Mouse (Mus musculus) heart, embryonic 11.5 days (tissue): ENCODE data around the gene Glis2. TPM values are rescaled to one million over a fixed set of nuclear protein-coding genes. Genes with fewer than 3 reads are reported as not detected.
A peak's percentile ranks its signal among the peaks of the same experiment; 100 is the strongest.

Experiments used
- ATAC-seq: fragments of 200-750 bp; cut with Nextera tagmentation; replicated peaks from 2 replicates; pipeline ENCODE4 v1.8.0; 2017; ENCODE audit warnings: moderate library complexity; ENCODE audit not compliant: insufficient number of reproducible peaks, low FRiP score, low TSS enrichment
- H3K27ac ChIP-seq: fragments of 300-500 bp; sonication (generic); 2 replicates; pipeline ENCODE4 v1.5.1; 2014; ENCODE audit warnings: mild to moderate bottlenecking, low read depth, low read length
- H3K27me3 ChIP-seq: fragments of 300-500 bp; sonication (generic); 2 replicates; pipeline ENCODE4 v1.6.1; 2014; ENCODE audit warnings: mild to moderate bottlenecking, low read length, mixed read lengths; ENCODE audit not compliant: control insufficient read depth, insufficient read depth
- H3K36me3 ChIP-seq: fragments of 300-500 bp; sonication (generic); 2 replicates; pipeline ENCODE4 v1.6.1; 2014; ENCODE audit warnings: mild to moderate bottlenecking, low read length, moderate library complexity, mixed read lengths; ENCODE audit not compliant: control insufficient read depth, insufficient read depth
- H3K4me1 ChIP-seq: fragments of 300-500 bp; sonication (generic); 2 replicates; pipeline ENCODE4 v1.6.1; 2014; ENCODE audit warnings: low read length; ENCODE audit not compliant: control insufficient read depth, insufficient read depth
- H3K4me2 ChIP-seq: fragments of 300-500 bp; sonication (generic); 2 replicates; pipeline ENCODE4 v1.6.1; 2014; ENCODE audit warnings: mild to moderate bottlenecking, moderate library complexity
- H3K4me3 ChIP-seq: fragments of 300-500 bp; sonication (generic); 2 replicates; pipeline ENCODE4 v1.5.1; 2014; ENCODE audit warnings: low read depth, low read length
- H3K9ac ChIP-seq: fragments of 300-500 bp; sonication (generic); 2 replicates; pipeline ENCODE4 v1.6.1; 2014; ENCODE audit warnings: mild to moderate bottlenecking, low read depth, low read length, moderate library complexity
- H3K9me3 ChIP-seq: fragments of 300-500 bp; sonication (generic); replicated peaks from 2 replicates; pipeline ENCODE4 v1.6.1; 2016; ENCODE audit warnings: low read length; ENCODE audit not compliant: control insufficient read depth
- WGBS: fragments of 180-500 bp; shearing (Covaris S2); extraction: QIAGEN DNeasy Blood & Tissue Kit; methylation state at CpG from one replicate; pipeline ENCODE4 v1.1.7; 2014; ENCODE audit not compliant: insufficient replicate concordance; 5-methylcytosine and 5-hydroxymethylcytosine counted together
- polyA plus RNA-seq: library from polyadenylated mRNA; unstranded; fragments of >200 nt; fragmentation: Nextera tagmentation; extraction: Ambion mirVana; gene quantifications from 2 replicates; pipeline ENCODE4 v1.2.1, GENCODE M21; 2014

The Glis2 gene
- polyA plus RNA-seq, 1 experiment from 2014 or later: 23.3 TPM

DNA sequence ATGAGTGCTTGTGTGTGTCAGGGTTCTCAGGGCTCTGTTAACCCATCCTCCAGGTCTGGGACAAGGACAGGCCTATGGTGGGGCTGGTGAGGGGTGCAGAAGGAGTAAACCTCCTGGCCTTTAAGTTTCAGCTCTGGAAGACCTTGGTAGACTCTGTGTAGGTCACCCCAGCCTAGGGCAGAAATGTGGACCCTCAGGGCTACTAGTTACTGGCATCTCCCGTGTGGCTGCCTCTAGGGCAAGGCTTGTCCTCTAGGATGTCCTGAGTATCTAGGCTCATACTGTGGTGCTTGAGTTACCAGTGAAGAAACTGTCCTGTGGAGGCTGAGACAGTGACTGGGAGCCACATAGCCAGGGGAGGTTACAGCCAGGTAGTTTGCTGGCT lies 8.9 kb downstream of the Glis2 start:
- ATAC-seq: no peak
- WGBS: 70% methylated on average over 1 of the region's 1 CpGs
- Histone ChIP-seq H3K9me3 (no peaks in the 10 kb centered on the region), H3K27ac (peak overlapping the region; percentile 63), H3K9ac (peak overlapping the region; percentile 70), H3K36me3 (no peaks in the 10 kb centered on the region), H3K4me1 (peaks cover 95% of the 10 kb centered on the region), H3K4me3 (no peak overlapping the region), H3K4me2 (peak overlapping the region; percentile 44), H3K27me3 (no peaks in the 10 kb centered on the region)

DNA sequence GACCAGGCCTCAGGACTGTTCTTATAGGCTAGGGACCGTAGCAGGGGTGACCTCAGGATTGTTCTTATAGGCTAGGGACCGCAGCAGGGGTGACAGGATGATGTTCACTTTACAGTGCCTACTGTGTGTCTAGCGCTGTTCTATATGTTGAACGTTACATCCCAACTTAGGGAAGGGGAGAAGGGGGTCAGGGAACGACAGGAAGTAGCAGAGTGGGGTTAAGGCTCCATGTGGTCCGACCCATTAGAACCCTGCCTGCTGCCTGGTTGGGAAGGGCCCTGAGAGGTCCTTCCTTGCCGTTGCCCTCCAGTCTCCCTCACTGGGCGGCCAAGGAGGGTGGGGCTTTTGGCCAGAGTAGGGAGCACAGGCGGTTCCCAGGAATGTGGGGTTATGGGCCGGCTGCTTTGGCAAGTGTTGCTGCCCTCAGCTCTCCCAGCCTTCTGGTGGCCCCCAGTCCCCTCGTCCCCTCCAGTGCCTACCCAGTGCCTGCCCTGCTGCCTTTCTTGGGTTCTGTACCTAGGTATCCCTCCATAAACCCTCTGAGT lies 9.9 kb downstream of the Glis2 start:
- no peak for ATAC-seq
- Histone ChIP-seq H3K27ac (peak overlapping the region; percentile 63; the same call in 1 of the 2 replicates), H3K4me1 (peaks cover 86% of the 10 kb centered on the region), H3K4me3 (no peak overlapping the region), H3K4me2 (no peak overlapping the region), H3K9me3 (no peaks in the 10 kb centered on the region), H3K36me3 (peaks cover 3% of the 10 kb centered on the region; the same call in 1 of the 2 replicates), H3K27me3 (no peaks in the 10 kb centered on the region), H3K9ac (0 out of 2 replicates have a peak overlapping the region, but pooled peaks have one; percentile 34)
- 65% methylated on average over 11 of the region's 11 CpGs for WGBS

DNA sequence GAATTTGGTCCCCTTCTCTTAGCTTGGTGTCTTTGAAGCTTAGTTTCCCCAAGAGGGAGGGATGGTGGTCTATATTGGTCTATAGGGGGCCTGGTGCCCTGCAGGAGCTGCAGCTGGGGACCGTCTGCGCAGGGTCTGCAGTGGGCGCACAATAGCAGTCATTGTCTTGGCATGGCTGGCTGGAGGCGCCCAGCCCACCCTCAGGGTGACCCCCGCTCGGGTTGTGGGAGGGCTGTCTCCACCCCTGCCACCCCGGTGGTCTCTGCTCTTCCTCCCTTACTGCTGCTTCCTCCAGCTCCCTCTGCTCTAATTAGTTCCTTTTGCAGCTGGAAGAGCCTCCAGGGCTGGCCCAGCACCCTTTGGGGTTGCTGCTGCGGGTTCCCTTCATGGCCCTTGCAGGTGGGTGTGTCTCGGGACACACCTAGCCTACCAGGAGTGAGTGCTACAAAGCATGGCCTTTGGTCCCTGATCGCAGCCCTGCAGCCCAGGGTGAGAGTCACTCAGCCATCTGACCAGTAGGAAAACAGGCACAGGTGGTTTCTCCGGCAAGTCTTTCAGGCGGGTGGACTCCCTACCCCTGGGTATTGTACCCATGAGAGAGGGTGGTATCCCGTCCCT lies 11.1 kb downstream of the Glis2 start:
- no peaks in the 10 kb centered on the region for H3K27me3 ChIP-seq
- peak overlapping the region; percentile 12; the same call in 1 of the 2 replicates for H3K27ac ChIP-seq
- no peaks in the 10 kb centered on the region for H3K9me3 ChIP-seq
- H3K36me3 ChIP-seq: peaks cover 7% of the 10 kb centered on the region; the same call in 1 of the 2 replicates
- H3K9ac ChIP-seq: peak overlapping the region; percentile 22; the same call in 1 of the 2 replicates
- ATAC-seq: no peak
- no peak overlapping the region for H3K4me3 ChIP-seq
- WGBS: 67% methylated on average over 13 of the region's 13 CpGs
- peaks cover 75% of the 10 kb centered on the region for H3K4me1 ChIP-seq
- H3K4me2 ChIP-seq: no peak overlapping the region

DNA sequence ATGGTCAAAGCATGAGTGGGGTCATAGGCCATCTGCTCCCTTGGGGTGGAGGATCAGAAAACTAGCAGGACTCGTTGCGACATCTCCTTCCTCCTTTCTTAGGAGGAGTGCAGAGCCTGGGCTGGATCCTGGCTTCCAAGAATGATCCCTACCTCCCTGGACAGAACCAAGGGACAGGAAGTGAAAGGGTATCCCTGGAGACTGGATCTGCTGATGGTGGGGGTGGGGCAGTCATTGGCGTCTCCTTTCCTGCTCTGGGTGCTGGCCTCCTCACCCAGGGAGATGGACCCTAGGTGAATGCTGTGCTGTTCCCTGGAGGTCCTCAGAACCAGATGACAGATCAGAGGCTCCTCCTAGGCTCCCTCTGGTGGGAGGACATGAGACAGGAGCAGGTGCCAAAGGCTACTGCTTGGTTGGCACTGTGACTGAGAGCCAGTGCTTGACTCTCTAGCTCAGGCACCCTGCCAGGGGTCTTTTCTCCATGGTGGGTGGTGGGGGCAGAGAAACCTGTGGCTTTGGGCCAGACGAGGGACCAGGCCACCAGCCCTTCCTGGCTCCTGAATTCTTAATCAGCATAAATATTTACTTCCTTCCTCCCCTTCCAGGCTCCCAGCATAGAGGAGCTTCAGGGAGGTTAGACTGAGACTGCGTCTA lies 12.0 kb downstream of the Glis2 start:
- Histone ChIP-seq H3K4me2 (peak overlapping the region; percentile 16), H3K27ac (peak overlapping the region; percentile 76), H3K9me3 (no peaks in the 10 kb centered on the region), H3K9ac (0 out of 2 replicates have a peak overlapping the region, but pooled peaks have one; percentile 17), H3K36me3 (peaks cover 9% of the 10 kb centered on the region), H3K27me3 (no peaks in the 10 kb centered on the region), H3K4me1 (peaks cover 65% of the 10 kb centered on the region), H3K4me3 (no peak overlapping the region)
- ATAC-seq: no peak
- WGBS: 17% methylated on average over 5 of the region's 5 CpGs

DNA sequence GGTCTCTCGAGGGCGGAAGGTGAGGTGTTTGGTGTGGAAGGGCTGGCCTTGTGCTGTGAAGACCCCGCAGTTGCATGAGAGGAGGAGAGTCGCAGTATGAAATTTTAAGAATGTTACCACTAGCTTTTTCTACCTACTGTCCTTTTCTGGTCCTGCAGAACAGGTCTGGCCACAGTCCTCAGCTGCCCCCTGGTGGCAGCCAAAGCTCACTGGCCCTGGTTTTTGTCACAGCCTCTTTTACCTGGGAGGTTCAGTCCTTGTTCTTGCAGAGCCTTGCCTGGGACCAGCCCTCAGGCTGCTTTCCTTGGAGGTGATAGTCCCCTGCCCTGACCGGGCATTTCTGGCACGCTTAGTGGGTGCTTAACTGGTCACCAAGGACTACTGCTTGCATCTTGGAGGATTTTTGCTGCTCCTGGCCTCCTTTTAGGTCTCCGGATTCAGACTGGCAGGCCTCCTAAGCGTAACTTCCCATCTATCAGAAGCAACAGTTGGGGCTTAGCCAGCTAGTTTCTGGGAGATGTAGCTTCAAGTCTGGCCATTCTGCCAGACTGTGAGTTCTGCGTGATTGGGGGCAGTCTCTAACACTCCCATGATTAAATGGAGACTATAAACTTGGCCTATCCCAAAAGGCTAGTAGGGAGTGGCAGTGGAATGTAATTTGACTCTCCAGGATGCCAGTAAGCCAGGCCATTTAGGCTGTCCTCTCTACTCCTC lies 13.5 kb downstream of the Glis2 start:
- Histone ChIP-seq H3K36me3 (peaks cover 17% of the 10 kb centered on the region), H3K4me2 (no peak overlapping the region), H3K9me3 (no peaks in the 10 kb centered on the region), H3K9ac (no peak overlapping the region), H3K4me1 (peaks cover 52% of the 10 kb centered on the region), H3K4me3 (no peak overlapping the region), H3K27ac (peak overlapping the region; percentile 76; the same call in 1 of the 2 replicates), H3K27me3 (no peaks in the 10 kb centered on the region)
- no peak for ATAC-seq
- WGBS: 55% methylated on average over 9 of the region's 9 CpGs

DNA sequence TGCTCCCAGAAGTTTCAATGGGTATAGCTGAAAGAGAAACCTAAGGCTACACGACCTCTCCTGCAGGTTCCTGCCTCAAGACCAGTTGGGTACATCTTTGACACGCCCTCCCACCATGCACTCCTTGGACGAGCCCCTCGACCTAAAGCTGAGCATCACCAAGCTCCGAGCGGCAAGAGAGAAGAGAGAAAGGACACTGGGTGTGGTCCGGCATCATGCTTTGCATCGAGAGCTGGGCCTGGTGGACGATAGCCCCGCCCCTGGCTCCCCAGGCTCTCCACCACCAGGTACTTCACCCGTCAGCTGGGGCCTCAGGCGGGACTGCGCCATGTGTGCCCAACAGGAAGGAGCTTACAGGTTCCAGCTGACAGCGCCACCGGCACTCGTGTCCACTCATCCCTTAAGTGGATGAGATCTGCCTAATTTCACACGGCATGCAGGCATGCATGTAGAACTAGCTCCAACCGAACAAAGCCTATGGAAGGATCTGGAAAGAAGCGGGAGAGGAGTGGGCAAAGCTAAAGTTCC lies 14.1 kb downstream of the Glis2 start:
- no peak overlapping the region for H3K4me2 ChIP-seq
- no peak overlapping the region for H3K9ac ChIP-seq
- H3K27ac ChIP-seq: peak overlapping the region; percentile 10; the same call in 1 of the 2 replicates
- H3K36me3 ChIP-seq: peaks cover 23% of the 10 kb centered on the region
- no peaks in the 10 kb centered on the region for H3K27me3 ChIP-seq
- no peak overlapping the region for H3K4me3 ChIP-seq
- 84% methylated on average over 19 of the region's 19 CpGs for WGBS
- no peak for ATAC-seq
- H3K4me1 ChIP-seq: peaks cover 46% of the 10 kb centered on the region
- no peaks in the 10 kb centered on the region for H3K9me3 ChIP-seq

DNA sequence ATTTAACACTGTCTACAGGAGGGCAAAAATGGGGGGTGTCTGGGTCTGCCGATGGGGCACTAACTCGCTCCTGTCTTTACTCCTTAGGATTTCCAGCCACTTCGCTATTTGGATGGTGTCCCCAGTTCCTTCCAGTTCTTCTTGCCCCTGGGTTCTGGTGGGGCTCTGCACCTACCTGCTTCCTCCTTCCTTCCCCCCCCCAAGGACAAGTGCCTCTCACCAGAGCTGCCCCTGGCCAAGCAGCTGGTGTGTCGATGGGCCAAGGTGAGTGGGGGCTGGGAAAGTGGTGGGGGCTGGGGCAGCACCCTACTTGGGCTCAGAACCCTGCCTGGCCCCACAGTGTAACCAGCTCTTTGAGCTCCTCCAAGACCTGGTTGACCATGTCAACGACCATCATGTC lies 16.7 kb downstream of the Glis2 start:
- H3K4me3 ChIP-seq: no peak overlapping the region
- H3K4me1 ChIP-seq: peaks cover 20% of the 10 kb centered on the region
- peaks cover 35% of the 10 kb centered on the region for H3K36me3 ChIP-seq
- H3K4me2 ChIP-seq: no peak overlapping the region
- 86% methylated on average over 5 of the region's 5 CpGs for WGBS
- H3K27ac ChIP-seq: no peak overlapping the region
- H3K27me3 ChIP-seq: no peaks in the 10 kb centered on the region
- ATAC-seq: no peak
- no peak overlapping the region for H3K9ac ChIP-seq
- H3K9me3 ChIP-seq: no peaks in the 10 kb centered on the region

DNA sequence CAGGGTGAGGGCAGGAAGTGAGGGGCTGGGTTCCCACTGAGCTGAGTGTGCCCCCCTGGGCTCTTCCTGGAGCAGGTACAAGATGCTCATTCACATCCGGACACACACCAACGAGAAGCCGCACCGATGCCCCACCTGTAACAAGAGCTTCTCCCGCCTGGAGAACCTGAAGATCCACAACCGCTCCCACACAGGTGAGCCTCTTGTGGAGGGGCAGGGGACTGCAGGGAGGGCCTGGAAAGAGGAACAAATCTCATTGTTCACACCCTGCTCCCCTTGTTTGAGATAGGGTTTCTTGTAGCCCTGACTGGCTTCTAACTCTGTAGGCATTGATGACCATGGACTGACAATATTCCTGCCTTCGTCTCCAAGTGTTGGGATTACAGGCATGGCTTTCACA lies 17.2 kb downstream of the Glis2 start:
- no peaks in the 10 kb centered on the region for H3K9me3 ChIP-seq
- no peaks in the 10 kb centered on the region for H3K27me3 ChIP-seq
- no peak overlapping the region for H3K4me2 ChIP-seq
- peaks cover 35% of the 10 kb centered on the region for H3K36me3 ChIP-seq
- H3K4me3 ChIP-seq: no peak overlapping the region
- no peak overlapping the region for H3K27ac ChIP-seq
- WGBS: 94% methylated on average over 7 of the region's 7 CpGs
- peaks cover 15% of the 10 kb centered on the region for H3K4me1 ChIP-seq
- no peak for ATAC-seq
- H3K9ac ChIP-seq: no peak overlapping the region
